Mouse (Mus musculus): Measurements from ENCODE around the gene Uba52. TPM values are rescaled to one million over a fixed set of nuclear protein-coding genes. Genes with fewer than 3 reads are reported as not detected.

Gene Uba52
- polyA plus RNA-seq, 1 experiment from 2014 or later, result 662 TPM

DNA sequence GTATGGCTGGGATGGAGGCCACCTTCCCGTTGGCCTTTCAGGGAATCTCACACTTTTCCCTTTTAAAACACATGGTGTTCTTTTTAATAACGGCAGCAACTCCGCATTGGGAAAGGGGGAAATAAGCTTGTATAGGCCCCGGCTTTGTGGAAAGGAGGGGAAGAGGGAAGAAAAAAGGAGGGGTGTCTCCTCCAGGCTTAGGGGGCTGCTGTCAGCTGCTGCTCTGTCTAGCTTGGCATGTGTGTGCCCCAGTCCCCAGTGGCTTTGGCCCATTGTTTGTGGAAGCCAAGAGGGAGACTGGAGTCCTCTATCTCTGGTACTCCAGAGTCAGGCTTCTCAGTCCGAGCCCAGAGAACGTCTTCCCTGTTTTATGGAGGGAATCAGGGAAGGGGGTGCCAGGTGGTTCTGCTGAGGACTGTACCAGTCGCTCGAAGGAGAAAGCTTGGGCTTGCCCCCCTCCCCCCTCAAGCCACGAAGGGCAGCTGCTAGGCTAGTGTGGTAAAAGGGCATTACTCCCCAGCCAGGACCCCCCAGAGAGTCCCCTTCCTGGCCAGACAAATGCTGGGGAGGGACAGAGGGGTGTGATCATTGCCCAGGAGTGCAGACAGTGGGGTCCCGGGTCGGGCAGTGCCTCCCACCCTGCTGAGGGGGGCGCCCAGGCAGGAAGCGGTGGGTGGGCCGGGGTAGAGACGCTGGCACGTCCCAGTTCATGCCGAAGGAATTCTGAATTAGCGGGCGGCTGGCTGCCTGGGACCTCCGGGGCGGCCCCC, 15.4 kb downstream of the Uba52 start:
- in situ Hi-C loops (cut with MboI; ENCODE audit: low pct_unique_long_range_greater_than_20kb), result no loop called here
- CTCF ChIA-PET, result interaction anchor here (2.6 kb wide), 1 partner anchor 10 kb away, joined by 7 read pairs; no protein-coding TSS in a partner anchor
- H3K27me3 ChIP-seq, result no peaks in the 10 kb centered on the region
- ATAC-seq (no peak), DNase-seq (ENCODE audit: low read depth, low spot score) (no peak)
- POLR2A ChIA-PET, result interaction anchor here (1.2 to 1.4 kb wide), 2 partner anchors 25 to 44 kb away, joined by 3 to 4 read pairs; partner anchors contain the start of gene Ell
- TF ChIP-seq CTCF (IDR thresholded peaks at IDR 0.05), result no peak

DNA sequence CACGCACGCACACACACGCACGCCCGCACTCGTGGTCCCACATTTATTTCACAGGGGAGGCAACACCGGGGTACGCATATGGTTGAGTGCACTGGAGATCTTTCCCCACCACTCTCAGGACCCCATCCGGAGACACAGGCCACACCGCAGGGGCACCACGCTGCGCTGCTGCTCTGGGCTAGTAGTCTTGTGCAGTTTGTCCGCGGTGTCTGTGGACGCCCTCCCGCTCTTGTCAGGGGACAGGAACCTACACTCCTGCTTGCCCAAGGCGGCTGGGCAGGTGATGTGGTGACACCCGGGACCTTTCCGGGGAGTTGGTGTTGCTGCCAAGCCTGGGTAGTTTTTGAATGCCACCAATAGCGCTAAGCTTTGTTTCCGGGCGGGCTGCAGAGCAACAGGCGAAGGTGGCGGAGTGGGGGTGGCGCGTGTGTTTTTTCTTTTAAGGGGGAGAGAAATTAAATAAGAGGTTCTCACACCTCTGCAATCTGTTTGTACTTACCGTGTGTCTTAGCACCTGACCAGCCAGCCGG, 16.1 kb downstream of the Uba52 start:
- DNase-seq (ENCODE audit: low read depth, low spot score), result no peak
- ATAC-seq, result no peak
- POLR2A ChIA-PET, result interaction anchor here (0.5 to 1.2 kb wide), 2 partner anchors 45 to 245 kb away, joined by 3 to 4 read pairs; partner anchors contain the start of gene Ell
- in situ Hi-C loops (cut with MboI; ENCODE audit: low pct_unique_long_range_greater_than_20kb), result no loop called here
- no peak for TF ChIP-seq CTCF (IDR thresholded peaks at IDR 0.05)
- H3K27me3 ChIP-seq, result no peaks in the 10 kb centered on the region
- CTCF ChIA-PET, result interaction anchor here (2.6 kb wide), 1 partner anchor 10 kb away, joined by 7 read pairs; no protein-coding TSS in a partner anchor

DNA sequence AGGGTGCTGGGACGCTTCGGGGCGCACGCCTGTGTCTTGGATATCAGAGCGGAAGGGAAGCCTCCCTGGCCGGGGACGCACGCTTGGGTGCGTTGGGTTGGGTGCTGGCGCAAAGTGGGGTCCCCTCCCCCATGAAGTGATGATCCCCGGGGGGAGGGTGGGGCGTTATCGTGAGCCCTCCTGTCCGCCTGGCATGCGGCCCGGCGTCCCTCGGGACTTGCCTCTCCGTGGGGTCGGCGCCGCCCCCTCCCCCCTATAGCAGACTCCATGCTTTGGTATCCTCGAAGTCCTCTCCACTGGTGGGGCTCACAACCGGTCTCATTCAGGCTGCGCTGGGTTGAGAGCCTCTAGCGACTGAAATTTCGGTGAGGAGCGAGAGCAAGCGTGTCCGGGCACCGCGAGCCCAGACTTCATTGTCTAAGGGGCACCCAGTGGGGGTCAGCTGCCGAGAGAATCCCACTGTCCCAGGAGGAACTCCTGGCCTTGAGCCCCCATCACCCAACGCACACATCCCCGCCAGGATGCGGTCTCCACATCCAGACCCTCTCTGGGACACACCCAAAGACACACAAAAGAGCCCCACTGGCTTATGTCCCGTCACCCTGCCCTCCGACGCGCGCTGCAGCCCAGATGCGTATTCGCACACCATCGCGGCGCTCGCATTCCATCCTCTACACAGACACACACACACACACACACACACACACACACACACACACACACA, 16.7 kb downstream of the Uba52 start:
- TF ChIP-seq CTCF (IDR thresholded peaks at IDR 0.05), result no peak
- H3K27me3 ChIP-seq, result no peaks in the 10 kb centered on the region
- ATAC-seq (peak; percentile 19), DNase-seq (ENCODE audit: low read depth, low spot score) (no peak)
- in situ Hi-C loops (cut with MboI; ENCODE audit: low pct_unique_long_range_greater_than_20kb), result no loop called here
- POLR2A ChIA-PET, result interaction anchor here (0.5 kb wide), 1 partner anchor 245 kb away, joined by 3 read pairs; no protein-coding TSS in a partner anchor
- CTCF ChIA-PET, result interaction anchor here (2.6 kb wide), 1 partner anchor 11 kb away, joined by 7 read pairs; no protein-coding TSS in a partner anchor

DNA sequence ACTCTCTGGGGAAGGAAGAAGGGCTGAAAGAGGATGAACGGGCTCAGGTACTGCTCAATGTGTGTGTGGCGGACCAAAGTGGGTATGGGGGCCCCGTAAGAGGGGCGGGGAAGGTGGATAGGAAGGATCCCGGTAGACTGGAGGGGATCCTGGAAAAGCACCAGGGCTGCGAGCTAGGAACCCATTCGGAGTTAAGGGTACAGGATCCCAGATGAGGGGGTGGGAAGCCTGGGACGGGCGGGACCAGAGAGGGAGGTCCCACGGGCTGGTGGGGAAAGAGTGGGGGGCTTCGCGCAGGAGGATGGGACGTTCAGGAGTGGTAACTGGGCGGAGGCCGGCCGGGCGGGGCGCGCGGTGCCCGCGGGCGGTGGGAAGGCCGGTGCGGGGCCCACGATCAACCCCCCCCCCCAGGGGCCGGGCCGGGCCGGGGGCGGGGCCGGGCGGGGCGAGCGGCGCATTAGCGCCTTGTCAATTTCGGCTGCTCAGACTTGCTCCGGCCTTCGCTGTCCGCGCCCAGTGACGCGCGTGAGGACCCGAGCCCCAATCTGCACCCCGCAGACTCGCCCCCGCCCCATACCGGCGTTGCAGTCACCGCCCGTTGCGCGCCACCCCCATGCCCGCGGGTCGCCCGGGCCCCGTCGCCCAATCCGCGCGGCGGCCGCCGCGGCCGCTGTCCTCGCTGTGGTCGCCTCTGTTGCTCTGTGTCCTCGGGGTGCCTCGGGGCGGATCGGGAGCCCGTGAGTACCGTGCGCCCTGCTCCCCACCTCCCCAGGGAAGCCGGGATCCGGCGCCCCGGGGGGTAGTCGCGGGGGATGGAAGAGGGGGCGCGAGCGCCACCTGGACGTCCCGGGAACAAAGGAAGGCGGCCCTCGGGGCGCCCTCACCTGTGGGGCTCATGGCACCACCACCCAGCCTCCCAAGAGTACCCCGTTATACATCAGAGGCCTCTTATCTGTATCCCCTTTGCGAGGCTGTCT, 17.6 kb downstream of the Uba52 start, which contains the start of gene Crlf1:
TSS of gene Crlf1 (plus strand) at position 495 of the 977 bp plus-strand sequence.
- TF ChIP-seq CTCF (IDR thresholded peaks at IDR 0.05), result no peak
- DNase-seq (ENCODE audit: low read depth, low spot score), result no peak
- H3K27me3 ChIP-seq, result no peaks in the 10 kb centered on the region
- in situ Hi-C loops (cut with MboI; ENCODE audit: low pct_unique_long_range_greater_than_20kb), result no loop called here
- ChIA-PET CTCF (no interaction called here), POLR2A (no interaction called here)
- no peak for ATAC-seq

DNA sequence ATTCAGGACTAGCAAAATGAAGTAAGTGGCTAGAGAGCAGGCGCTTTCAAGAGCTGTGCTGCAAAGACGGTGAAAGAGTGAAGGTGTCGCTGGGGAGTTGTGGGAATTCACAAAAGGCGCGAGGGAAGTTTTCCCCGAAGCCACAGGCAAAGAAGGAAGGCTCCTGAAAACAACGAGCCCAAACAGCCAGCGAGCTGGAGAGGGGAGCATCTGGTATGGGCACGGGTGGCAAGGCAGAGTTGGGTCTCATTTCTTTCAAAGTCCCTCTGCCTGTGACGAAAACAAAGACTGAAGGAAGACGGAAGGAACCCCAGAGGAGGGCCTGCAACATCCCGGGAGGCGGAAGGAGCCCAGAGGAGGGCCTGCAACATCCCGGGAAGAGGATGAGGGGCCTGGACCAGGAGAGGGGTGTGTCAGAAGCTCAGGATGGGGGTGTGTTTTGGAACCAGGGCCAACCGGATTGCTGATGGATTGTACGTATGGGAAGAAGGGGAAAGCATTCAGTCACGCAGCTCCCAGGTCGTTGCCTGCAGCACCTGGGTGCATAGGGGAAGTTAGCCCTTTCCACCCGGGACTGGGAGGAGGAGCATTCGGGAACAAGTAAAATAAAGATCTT, 19.6 kb downstream of the Uba52 start:
- in situ Hi-C loops (cut with MboI; ENCODE audit: low pct_unique_long_range_greater_than_20kb), result no loop called here
- ATAC-seq (no peak), DNase-seq (ENCODE audit: low read depth, low spot score) (no peak)
- CTCF ChIA-PET, result no interaction called here
- TF ChIP-seq CTCF (IDR thresholded peaks at IDR 0.05), result no peak
- no peaks in the 10 kb centered on the region for H3K27me3 ChIP-seq
- POLR2A ChIA-PET, result no interaction called here

DNA sequence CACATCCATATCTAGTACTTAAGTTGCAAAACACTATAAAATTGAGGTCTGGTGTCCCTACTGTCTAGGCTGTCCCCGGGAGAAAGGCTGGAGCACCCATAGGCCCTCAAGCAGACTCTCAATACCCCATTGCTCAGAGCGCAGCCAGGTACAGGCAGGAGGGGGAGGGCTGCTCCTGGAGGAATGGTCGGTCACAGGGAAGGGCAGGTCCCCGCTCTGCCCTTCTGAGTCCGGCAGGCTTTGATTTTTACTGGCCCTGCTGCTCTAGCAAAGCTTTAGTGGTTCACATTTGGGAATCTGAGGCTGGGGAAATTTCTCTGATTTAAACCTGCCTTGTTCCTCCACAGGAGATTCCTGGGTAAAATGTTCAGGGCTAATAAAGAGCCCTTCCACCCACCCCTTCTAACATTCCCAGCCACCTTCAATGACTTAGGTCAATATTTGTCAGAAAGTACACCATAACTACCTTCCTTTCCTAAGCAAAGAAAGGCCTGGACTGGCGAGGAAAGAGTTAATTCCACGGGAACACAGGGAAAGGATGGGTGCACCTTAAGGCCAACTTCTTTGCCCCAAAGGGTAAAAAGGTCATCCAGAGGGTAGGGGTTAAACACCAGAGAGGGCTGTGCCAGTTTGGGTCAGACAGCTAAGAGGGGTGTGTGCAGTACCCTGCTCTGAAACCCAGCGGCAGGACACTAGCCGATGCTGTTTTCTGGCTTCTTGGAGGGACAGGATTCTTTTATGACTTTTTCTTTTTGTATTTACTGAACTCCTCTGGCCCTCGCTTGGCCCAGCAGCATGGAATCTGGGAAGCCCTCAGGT, 20.3 kb downstream of the Uba52 start:
- H3K27me3 ChIP-seq, result no peaks in the 10 kb centered on the region
- ATAC-seq (no peak), DNase-seq (ENCODE audit: low read depth, low spot score) (no peak)
- in situ Hi-C loops (cut with MboI; ENCODE audit: low pct_unique_long_range_greater_than_20kb), result no loop called here
- ChIA-PET CTCF (no interaction called here), POLR2A (no interaction called here)
- no peak for TF ChIP-seq CTCF (IDR thresholded peaks at IDR 0.05)

DNA sequence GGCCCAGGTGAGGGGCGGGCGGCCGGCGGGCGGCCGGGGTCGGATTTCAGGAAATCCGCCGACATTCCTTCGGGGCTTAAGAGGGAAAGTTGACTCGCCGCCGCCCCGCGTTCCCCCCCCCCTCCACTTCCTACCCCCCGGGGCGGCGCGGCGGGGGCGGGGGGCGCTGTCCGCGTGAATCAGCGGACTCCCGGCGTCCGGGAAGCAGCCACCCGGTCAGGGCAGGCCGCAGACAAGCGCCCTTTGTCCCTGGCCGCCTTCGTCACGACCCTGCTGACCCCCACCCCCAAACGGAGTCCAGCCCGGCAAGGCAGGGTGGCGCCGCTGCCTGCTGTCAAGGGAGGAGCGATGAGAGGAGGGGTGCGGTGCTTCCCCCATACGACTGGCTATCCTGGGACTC, 21.0 kb downstream of the Uba52 start:
- ChIA-PET POLR2A (no interaction called here), CTCF (no interaction called here)
- DNase-seq (ENCODE audit: low read depth, low spot score) (no peak), ATAC-seq (no peak)
- in situ Hi-C loops (cut with MboI; ENCODE audit: low pct_unique_long_range_greater_than_20kb), result no loop called here
- no peaks in the 10 kb centered on the region for H3K27me3 ChIP-seq
- no peak for TF ChIP-seq CTCF (IDR thresholded peaks at IDR 0.05)

DNA sequence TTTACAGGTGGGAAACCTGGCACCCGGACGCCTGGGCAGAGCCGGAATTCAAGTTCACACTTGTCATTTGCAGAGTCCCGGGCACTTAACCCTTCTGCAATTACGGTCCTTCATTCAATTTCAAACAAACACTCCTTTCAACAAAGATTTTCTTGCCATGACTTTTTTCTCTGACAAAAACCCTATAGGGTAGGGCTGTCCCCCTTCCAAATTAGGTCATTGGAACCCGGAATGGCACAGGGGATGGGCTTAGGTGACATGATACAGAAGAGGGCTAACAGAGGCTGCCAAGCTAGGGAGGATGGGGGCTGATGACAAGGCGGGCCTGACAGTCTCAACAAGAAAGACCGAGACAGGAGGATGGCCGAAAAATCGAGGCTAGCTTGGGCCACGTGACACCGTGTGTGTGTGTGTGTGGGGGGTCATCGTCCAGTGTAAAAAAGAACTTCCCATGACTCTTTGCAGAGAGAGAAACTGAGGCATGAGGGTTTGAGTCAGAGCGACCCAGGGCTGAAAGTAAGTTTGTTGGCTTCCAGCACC, 21.6 kb downstream of the Uba52 start:
- POLR2A ChIA-PET, result no interaction called here
- no peaks in the 10 kb centered on the region for H3K27me3 ChIP-seq
- TF ChIP-seq CTCF (IDR thresholded peaks at IDR 0.05), result no peak
- in situ Hi-C loops (cut with MboI; ENCODE audit: low pct_unique_long_range_greater_than_20kb), result no loop called here
- ATAC-seq (no peak), DNase-seq (ENCODE audit: low read depth, low spot score) (no peak)
- CTCF ChIA-PET, result no interaction called here

Measured in Patski (cell line).